Mouse (Mus musculus) lung, postnatal 0 days (tissue): ENCODE measurements around the gene Fam196b. TPM values are rescaled to one million over a fixed set of nuclear protein-coding genes. Genes with fewer than 3 reads are reported as not detected.

ENCODE experiments used
- ATAC-seq: fragments of 200-750 bp; cut with Nextera tagmentation; 2 replicates; pipeline ENCODE4 v1.8.0; 2017; ENCODE audit warnings: moderate library complexity
- DNase-seq: peaks from one replicate; pipeline ENCODE4 v3.0.0-alpha.2; 2016; ENCODE audit warnings: low spot score
- H3K27ac ChIP-seq: fragments of 300-500 bp; sonication (generic); 2 replicates; pipeline ENCODE4 v1.5.1; 2014; ENCODE audit warnings: antibody characterized with exemption, mild to moderate bottlenecking, low read length, mixed read lengths
- H3K27me3 ChIP-seq: fragments of 300-500 bp; sonication (generic); replicated peaks from 2 replicates; pipeline ENCODE4 v1.6.1; 2014; ENCODE audit warnings: low read length, mixed read lengths; ENCODE audit not compliant: insufficient read depth
- H3K36me3 ChIP-seq: fragments of 300-500 bp; sonication (generic); 2 replicates; pipeline ENCODE4 v1.6.1; 2014; ENCODE audit warnings: low read length, mixed read lengths; ENCODE audit not compliant: insufficient read depth
- H3K4me1 ChIP-seq: fragments of 300-500 bp; sonication (generic); 2 replicates; pipeline ENCODE4 v1.6.1; 2014; ENCODE audit warnings: antibody characterized with exemption, low read depth, low read length, mixed read lengths; ENCODE audit not compliant: insufficient read depth
- H3K4me2 ChIP-seq: fragments of 300-500 bp; sonication (generic); replicated peaks from 2 replicates; pipeline ENCODE4 v1.6.1; 2014; ENCODE audit warnings: low read depth, mild to moderate bottlenecking, low read length, moderate library complexity, mixed read lengths
- H3K4me3 ChIP-seq: fragments of 300-500 bp; sonication (generic); 2 replicates; pipeline ENCODE4 v1.5.1; 2014; ENCODE audit warnings: low read depth, low read length
- H3K9ac ChIP-seq: fragments of 300-500 bp; sonication (generic); replicated peaks from 2 replicates; pipeline ENCODE4 v1.6.1; 2014; ENCODE audit warnings: low read depth, mild to moderate bottlenecking
- H3K9me3 ChIP-seq: fragments of 300-500 bp; sonication (generic); 2 replicates; pipeline ENCODE4 v1.6.1; 2016; ENCODE audit warnings: low read length, mixed read lengths
- CTCF ChIP-seq: IDR thresholded peaks from 2 replicates; pipeline ENCODE4 v1.5.1; 2016; ENCODE audit warnings: antibody characterized with exemption, mild to moderate bottlenecking
- EP300 ChIP-seq: IDR thresholded peaks from 2 replicates; pipeline ENCODE4 v1.6.1; 2016; ENCODE audit warnings: antibody characterized with exemption, mild to moderate bottlenecking, control low read depth
- WGBS: fragments of 180-500 bp; shearing (Covaris S2); extraction: QIAGEN DNeasy Blood & Tissue Kit; methylation state at CpG from one replicate; pipeline ENCODE4 v1.1.7; 2014; 5-methylcytosine and 5-hydroxymethylcytosine counted together
- polyA plus RNA-seq: library from polyadenylated mRNA; unstranded; fragments of >200 nt; fragmentation: Nextera tagmentation; extraction: Ambion mirVana; gene quantifications from 2 replicates; pipeline ENCODE4 v1.2.1, GENCODE M21; 2015

Fam196b gene
- polyA plus RNA-seq, 1 experiment from 2014 or later, result 0.08 TPM

GRCm38 (mm10) chr11:34406850-34407249 lies 92.2 kb downstream of the Fam196b start:
- H3K27me3 ChIP-seq, result no peaks in the 10 kb centered on the region
- H3K4me2 ChIP-seq, result no peak overlapping the region
- H3K36me3 ChIP-seq, result no peaks in the 10 kb centered on the region
- no peak for TF ChIP-seq CTCF
- TF ChIP-seq EP300, result no peak
- no peak overlapping the region for H3K9ac ChIP-seq
- no peaks in the 10 kb centered on the region for H3K9me3 ChIP-seq
- no peak overlapping the region for H3K4me3 ChIP-seq
- H3K4me1 ChIP-seq, result no peaks in the 10 kb centered on the region
- no peak for DNase-seq
- 55% methylated on average over 5 of the region's 5 CpGs for WGBS
- H3K27ac ChIP-seq, result no peak overlapping the region
- ATAC-seq, result no peak

- no peaks in the 10 kb centered on the region for H3K36me3 ChIP-seq
- H3K27ac ChIP-seq, result no peak overlapping the region
- H3K4me1 ChIP-seq, result no peaks in the 10 kb centered on the region
- H3K9ac ChIP-seq, result no peak overlapping the region
- no peak overlapping the region for H3K4me3 ChIP-seq
- no peak for TF ChIP-seq CTCF
- no peak for TF ChIP-seq EP300
- no peaks in the 10 kb centered on the region for H3K27me3 ChIP-seq
- no peaks in the 10 kb centered on the region for H3K9me3 ChIP-seq
- WGBS, result 37% methylated on average over 9 of the region's 9 CpGs
- no peak overlapping the region for H3K4me2 ChIP-seq
- no peak for DNase-seq
- no peak for ATAC-seq
These were observed 101.4 kb downstream of the Fam196b start for GRCm38 (mm10) chr11:34415884-34416618.

- no peak overlapping the region for H3K4me2 ChIP-seq
- DNase-seq (no peak), ATAC-seq (no peak)
- no peaks in the 10 kb centered on the region for H3K9me3 ChIP-seq
- no peaks in the 10 kb centered on the region for H3K4me1 ChIP-seq
- no peaks in the 10 kb centered on the region for H3K36me3 ChIP-seq
- WGBS, result 61% methylated on average over 3 of the region's 3 CpGs
- H3K27ac ChIP-seq, result no peak overlapping the region
- no peaks in the 10 kb centered on the region for H3K27me3 ChIP-seq
- no peak overlapping the region for H3K4me3 ChIP-seq
- TF ChIP-seq CTCF (no peak), EP300 (no peak)
- H3K9ac ChIP-seq, result no peak overlapping the region
These were observed 102.0 kb downstream of the Fam196b start for GRCm38 (mm10) chr11:34416619-34416979.

GRCm38 (mm10) chr11:34421061-34421460 lies 106.4 kb downstream of the Fam196b start:
- no peak overlapping the region for H3K4me3 ChIP-seq

GRCm38 (mm10) chr11:34424546-34424945 lies 109.9 kb downstream of the Fam196b start:
- Histone ChIP-seq H3K4me1 (no peaks in the 10 kb centered on the region), H3K27ac (no peak overlapping the region), H3K9me3 (no peaks in the 10 kb centered on the region), H3K27me3 (no peaks in the 10 kb centered on the region), H3K36me3 (no peaks in the 10 kb centered on the region), H3K4me3 (no peak overlapping the region), H3K9ac (no peak overlapping the region), H3K4me2 (no peak overlapping the region)
- WGBS, result 93% methylated on average over 1 of the region's 1 CpGs
- no peak for TF ChIP-seq CTCF
- no peak for ATAC-seq
- no peak for DNase-seq

More at GRCm38 (mm10) chr11:34421061-34421460, 106.4 kb downstream of the Fam196b start:
- Histone ChIP-seq H3K36me3 (no peaks in the 10 kb centered on the region), H3K9me3 (no peaks in the 10 kb centered on the region), H3K27me3 (no peaks in the 10 kb centered on the region), H3K27ac (no peak overlapping the region), H3K4me1 (no peaks in the 10 kb centered on the region), H3K9ac (no peak overlapping the region), H3K4me2 (no peak overlapping the region)
- DNase-seq (no peak), ATAC-seq (no peak)
- WGBS, result 67% methylated on average over 6 of the region's 6 CpGs
- TF ChIP-seq CTCF, result no peak
- TF ChIP-seq EP300, result no peak

- Histone ChIP-seq H3K27me3 (no peaks in the 10 kb centered on the region), H3K4me3 (no peak overlapping the region), H3K4me2 (no peak overlapping the region), H3K27ac (no peak overlapping the region), H3K9ac (no peak overlapping the region), H3K36me3 (no peaks in the 10 kb centered on the region), H3K4me1 (no peaks in the 10 kb centered on the region), H3K9me3 (no peaks in the 10 kb centered on the region)
- no peak for TF ChIP-seq CTCF
- no peak for TF ChIP-seq EP300
- DNase-seq (no peak), ATAC-seq (no peak)
- WGBS, result 76% methylated on average over 5 of the region's 5 CpGs
These were observed 112.6 kb downstream of the Fam196b start for GRCm38 (mm10) chr11:34427212-34427611.

GRCm38 (mm10) chr11:34430940-34431339 lies 116.3 kb downstream of the Fam196b start:
- Histone ChIP-seq H3K27ac (no peak overlapping the region), H3K36me3 (no peaks in the 10 kb centered on the region), H3K9me3 (no peaks in the 10 kb centered on the region), H3K9ac (no peak overlapping the region), H3K4me2 (no peak overlapping the region), H3K4me1 (no peaks in the 10 kb centered on the region), H3K27me3 (no peaks in the 10 kb centered on the region), H3K4me3 (no peak overlapping the region)
- DNase-seq, result no peak
- ATAC-seq, result no peak
- no peak for TF ChIP-seq CTCF
- TF ChIP-seq EP300, result no peak
- WGBS, result 47% methylated on average over 4 of the region's 4 CpGs
